Mouse (Mus musculus): ENCODE measurements around the gene BC005624. TPM values are rescaled to one million over a fixed set of nuclear protein-coding genes. Genes with fewer than 3 reads are reported as not detected.
"Not testable (repeated sequence)": the region's sequence is repeated elsewhere in the genome, so short reads cannot be mapped to it uniquely, and the experiment has no call there.

The BC005624 gene
- total RNA-seq, 2 experiments from 2014 or later, result 52.1 to 55.8 TPM

DNA sequence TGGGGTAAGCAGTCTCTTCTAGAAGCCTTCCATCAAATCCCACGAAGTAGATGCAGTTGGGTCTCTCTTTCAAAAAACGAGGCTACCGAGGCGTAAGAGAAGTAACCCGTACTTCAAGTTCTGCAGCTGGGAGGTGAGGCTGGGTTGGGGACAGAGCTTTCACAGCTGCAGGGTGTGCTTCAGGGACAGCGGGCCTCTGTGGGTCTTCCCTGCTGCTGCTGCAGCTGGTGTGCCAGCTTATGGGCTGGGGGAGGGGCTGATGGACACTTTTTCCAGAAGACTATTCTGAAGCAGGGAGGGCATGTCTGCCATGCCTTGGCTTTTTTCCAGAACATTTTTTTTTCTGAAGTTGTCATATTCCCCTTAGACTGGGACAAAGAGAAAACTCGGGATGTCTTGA is 1.0 kb upstream of the BC005624 start:
- peak; percentile 28 for DNase-seq
- intact Hi-C loops (cut with DNase I), result no loop called here

GRCm38 (mm10) chr2:30967352-30968327 is 14.4 kb downstream of the BC005624 start, which contains the start of gene Tor1a:
TSS of gene Tor1a (minus strand) at chr2:30967933.
- intact Hi-C loops (cut with DNase I), result no loop called here
- DNase-seq, result peak; percentile 93

- DNase-seq, result no peak
- intact Hi-C loops (cut with DNase I), result no loop called here
Measured at GRCm38 (mm10) chr2:30966826-30967225, 15.2 kb downstream of the BC005624 start.

DNA sequence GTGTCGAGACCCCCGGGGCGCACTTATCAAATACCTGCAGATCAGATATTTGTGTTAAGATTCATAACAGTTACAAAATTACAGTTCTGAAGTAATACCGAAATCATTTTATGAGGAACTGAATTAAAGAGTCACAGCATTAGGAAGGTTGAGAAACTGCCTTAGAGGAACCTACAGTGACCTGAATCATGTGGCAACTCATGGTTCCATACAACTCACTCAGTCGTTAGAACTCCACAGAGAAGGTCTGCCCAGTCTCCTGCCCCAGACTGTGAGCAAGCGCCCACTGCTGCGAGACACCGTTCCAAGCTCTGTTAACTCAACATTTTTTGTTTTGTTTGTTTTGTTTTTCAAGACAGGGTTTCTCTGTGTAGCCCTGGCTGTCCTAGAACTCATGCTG is 16.4 kb downstream of the BC005624 start:
- intact Hi-C loops (cut with DNase I), result no loop called here
- no peak for DNase-seq

GRCm38 (mm10) chr2:30962570-30963254 is 19.3 kb downstream of the BC005624 start:
- DNase-seq, result no peak

DNA sequence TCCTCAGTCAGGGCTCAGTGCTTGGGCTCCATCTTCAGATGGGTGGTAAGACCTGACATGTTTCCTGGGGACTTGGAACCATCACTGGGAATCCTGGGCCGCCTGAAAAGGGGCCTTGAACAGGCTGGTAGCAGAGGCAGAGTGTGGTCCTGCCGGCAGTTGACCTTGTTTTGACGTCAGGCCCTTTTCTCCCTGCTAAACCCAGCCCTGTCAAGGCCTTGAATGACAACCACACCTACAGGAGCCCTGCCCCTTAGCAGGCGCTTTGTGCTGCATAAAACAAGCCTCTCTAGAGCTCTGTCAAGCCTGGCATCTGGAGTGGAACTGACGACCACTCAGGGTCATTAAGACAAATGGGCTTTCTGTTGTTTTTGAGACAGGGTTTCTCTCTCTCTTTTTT is 22.1 kb downstream of the BC005624 start:
- intact Hi-C loops (cut with DNase I), result no loop called here
- DNase-seq, result no peak

More at GRCm38 (mm10) chr2:30962570-30963254, 19.3 kb downstream of the BC005624 start:
- intact Hi-C loops (cut with DNase I), result no loop called here

DNA sequence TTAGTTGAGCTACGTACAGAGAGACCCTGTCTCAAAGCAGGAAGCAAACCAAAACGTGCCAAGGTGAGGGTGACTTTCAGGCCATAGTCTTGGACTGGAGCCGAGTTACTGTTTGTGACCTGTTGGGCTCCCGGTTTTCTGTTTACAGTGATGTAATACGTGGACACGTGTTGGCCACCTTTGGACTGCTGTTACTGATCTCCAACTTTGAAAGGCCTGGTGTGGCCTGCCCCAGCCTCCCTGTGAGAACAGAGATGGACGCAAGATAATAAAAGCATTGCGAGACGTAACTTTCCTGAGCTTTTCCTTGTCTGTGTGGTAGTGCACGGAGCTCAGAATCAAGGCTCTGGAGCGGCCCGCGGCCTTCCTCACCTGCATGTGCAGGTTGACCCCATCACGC is 23.3 kb downstream of the BC005624 start:
- DNase-seq, result no peak
- intact Hi-C loops (cut with DNase I), result no loop called here

GRCm38 (mm10) chr2:30957511-30957910 is 24.5 kb downstream of the BC005624 start:
- DNase-seq, result no peak
- intact Hi-C loops (cut with DNase I), result no loop called here

- intact Hi-C loops (cut with DNase I), result no loop called here
- no peak for DNase-seq
Measured at GRCm38 (mm10) chr2:30954797-30955196, 27.2 kb downstream of the BC005624 start.

- intact Hi-C loops (cut with DNase I), result no loop called here
- DNase-seq, result peak; percentile 86
Measured at GRCm38 (mm10) chr2:30952824-30953490, 29.0 kb downstream of the BC005624 start, which contains the start of gene Tor1b. TSS of gene Tor1b (plus strand) at chr2:30952959.

DNA sequence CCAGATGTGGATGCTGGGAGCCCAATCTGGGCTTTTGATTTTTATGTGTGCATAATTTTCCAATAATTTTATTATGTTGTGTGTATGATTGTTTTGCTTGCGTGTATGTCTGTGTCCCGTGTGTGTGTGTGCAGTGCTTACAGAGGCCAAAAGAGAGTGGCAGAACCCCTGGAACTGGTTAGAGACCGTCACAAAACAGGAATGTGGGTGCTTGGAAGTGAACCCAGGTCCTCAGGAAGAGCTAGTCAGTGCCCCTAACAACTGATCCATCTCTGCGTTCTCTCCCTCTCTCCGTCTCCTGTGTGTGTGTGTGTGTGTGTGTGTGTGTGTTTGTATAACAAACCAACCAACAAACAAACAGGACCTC is 29.6 kb downstream of the BC005624 start:
- no peak for DNase-seq
- intact Hi-C loops (cut with DNase I), result no loop called here

- intact Hi-C loops (cut with DNase I), result no loop called here
- peak; percentile 60 for DNase-seq
Measured at GRCm38 (mm10) chr2:30942603-30943011, 39.4 kb downstream of the BC005624 start.

DNA sequence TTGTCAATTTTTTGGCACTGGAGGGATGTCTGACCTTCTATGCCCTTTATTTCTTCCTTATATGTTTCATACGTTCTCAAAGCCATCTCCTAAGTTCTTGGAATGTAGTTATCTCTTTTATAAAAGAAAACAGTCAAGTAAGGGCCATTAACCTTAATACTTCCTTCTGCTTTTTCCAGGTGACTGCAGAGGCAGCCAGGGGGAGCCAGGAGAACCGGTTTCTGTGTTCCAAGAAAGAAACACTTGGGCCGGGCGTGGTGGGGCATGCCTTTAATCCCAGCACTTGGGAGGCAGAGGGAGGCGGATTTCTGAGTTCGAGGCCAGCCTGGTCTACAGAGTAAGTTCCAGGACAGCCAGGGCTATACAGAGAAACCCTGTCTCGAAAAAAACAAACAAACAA is 39.9 kb downstream of the BC005624 start:
- DNase-seq; intact Hi-C loops (cut with DNase I): not testable (repeated sequence)

DNA sequence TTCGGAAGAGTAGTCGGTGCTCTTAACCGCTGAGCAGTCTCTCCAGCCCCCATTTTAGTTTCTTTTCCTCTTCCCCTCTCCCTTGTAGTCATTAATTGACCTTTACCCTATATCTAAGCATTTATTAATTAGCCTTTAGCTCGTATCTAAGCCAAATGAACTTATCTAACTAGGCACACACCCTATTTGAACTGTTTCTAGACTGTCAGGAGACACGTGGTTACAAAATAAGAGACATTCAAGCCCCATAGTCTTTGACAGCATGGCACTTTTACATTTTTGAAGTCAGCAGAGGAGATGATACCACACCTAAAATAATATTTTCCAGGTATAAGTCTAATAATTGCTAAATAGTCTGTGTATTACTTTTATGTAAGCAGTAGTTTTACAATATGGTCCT is 40.4 kb downstream of the BC005624 start:
- DNase-seq, result no peak
- intact Hi-C loops (cut with DNase I), result no loop called here

DNA sequence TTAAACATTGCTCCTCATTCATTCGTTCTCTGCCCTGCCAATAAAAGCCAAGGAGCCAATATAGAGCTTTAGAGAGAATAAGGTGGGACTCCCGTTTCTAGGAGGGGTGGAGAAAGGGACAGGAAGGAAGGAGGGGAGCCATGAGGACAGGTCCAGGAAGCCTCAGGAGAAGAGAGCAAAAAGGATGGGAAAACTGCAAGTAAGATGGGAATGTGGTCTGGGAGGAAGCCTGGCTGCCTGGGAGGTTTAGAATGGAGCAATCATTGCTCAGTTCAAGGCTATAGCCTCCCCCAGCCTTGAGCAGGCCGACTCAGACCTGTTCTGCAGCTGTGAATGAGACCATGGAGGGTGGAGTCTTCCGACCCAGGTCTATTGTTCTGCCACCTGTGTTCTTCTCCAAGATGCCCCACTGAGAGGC is 43.4 kb downstream of the BC005624 start:
- no peak for DNase-seq
- intact Hi-C loops (cut with DNase I), result loop anchor here (10.0 kb wide), 1 partner anchor 504 kb away; no protein-coding TSS in a partner anchor

GRCm38 (mm10) chr2:30937731-30938130 is 44.3 kb downstream of the BC005624 start:
- DNase-seq, result no peak
- intact Hi-C loops (cut with DNase I), result loop anchor here (10.0 kb wide), 1 partner anchor 503 kb away; no protein-coding TSS in a partner anchor

DNA sequence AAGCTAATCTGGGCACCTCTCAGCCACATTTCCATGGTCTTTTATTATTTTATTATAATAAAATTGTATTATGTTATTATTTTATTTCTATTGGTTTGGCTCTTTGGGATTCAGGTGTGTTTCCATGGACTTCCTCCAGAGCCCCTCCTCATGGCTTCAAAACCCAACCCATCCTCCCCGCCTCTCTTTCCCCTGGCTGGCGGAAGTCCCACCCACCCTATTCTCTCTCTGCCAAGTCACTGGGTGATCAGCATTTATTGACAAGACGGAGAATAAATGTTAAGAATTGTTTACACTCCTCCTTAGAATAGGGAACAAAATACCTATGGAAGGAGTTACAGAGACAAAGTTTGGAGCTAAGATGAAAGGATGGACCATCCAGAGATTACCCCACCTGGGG is 45.2 kb downstream of the BC005624 start:
- no peak for DNase-seq
- intact Hi-C loops (cut with DNase I), result loop anchor here (10.0 kb wide), 1 partner anchor 502 kb away; no protein-coding TSS in a partner anchor

DNA sequence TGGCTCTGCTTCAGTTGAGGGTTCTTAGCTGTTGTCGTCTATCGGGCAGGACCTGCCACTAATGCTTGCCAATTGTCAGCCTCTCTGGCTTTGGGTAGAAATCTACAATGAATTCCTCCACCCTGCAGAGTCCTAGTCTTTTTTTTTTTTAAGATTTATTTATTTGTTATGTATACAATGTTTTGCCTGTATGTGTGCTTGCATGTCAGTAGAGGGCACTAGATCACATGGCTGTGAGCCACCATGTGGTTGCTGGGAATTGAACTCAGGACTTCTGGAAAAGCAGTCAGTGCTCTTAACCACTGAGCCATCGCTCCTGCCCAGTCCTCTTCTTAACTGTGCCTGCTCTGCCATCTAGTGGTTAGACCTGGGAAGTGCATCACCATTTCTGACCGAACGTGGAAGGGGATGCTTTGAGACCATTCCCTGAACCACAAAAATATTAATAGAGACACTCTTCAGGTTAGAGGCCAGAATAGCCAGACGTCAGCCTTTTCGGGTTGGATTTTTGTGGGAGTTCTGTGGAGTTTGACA is 48.0 kb downstream of the BC005624 start:
- peak; percentile 76 for DNase-seq

DNA sequence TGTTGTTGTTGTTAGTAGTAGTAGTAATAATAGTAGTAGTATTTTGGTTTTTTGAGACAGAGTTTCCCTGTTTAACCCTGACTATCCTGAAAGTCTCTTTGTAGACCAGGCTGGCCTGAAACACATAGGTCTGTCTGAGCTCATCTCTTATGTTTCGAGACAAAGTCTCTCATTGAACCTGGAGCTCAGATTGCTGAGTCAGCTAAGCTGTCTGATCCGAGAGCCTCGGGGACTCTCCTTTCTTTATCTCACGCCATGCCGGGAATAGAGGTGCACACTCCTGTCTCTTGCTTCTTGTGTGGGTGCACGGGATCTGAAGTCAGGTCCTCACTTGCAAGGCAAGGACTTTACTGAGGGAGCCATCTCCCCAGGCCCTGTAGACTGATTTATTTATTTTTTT is 49.0 kb downstream of the BC005624 start:
- intact Hi-C loops (cut with DNase I), result loop anchor here (5.0 to 10.0 kb wide), 2 partner anchors 106 to 498 kb away; no protein-coding TSS in a partner anchor

More for the DNA sequence above, 48.0 kb downstream of the BC005624 start:
- intact Hi-C loops (cut with DNase I), result loop anchor here (5.0 to 10.0 kb wide), 2 partner anchors 107 to 499 kb away; no protein-coding TSS in a partner anchor

GRCm38 (mm10) chr2:30931922-30932321 is 50.1 kb downstream of the BC005624 start:
- intact Hi-C loops (cut with DNase I), result loop anchor here (5.0 to 10.0 kb wide), 2 partner anchors 105 to 497 kb away; no protein-coding TSS in a partner anchor
- DNase-seq, result no peak

More for the DNA sequence above, 49.0 kb downstream of the BC005624 start:
- no peak for DNase-seq

Measured in left cerebral cortex, postnatal 4 days (tissue).